Mouse (Mus musculus) forebrain, embryonic 12.5 days (tissue): ENCODE measurements around the gene Pcgf2. TPM values are rescaled to one million over a fixed set of nuclear protein-coding genes. Genes with fewer than 3 reads are reported as not detected.

Experiments
- ATAC-seq: fragments of 200-750 bp; cut with Nextera tagmentation; 2 replicates; pipeline ENCODE4 v1.8.0; 2017; ENCODE audit warnings: moderate TSS enrichment; ENCODE audit not compliant: low FRiP score
- H3K27ac ChIP-seq: fragments of 300-500 bp; sonication (generic); 2 replicates; pipeline ENCODE4 v1.5.1; 2016; ENCODE audit warnings: mild to moderate bottlenecking
- H3K27me3 ChIP-seq: fragments of 300-500 bp; sonication (generic); 2 replicates; pipeline ENCODE4 v1.6.1; 2016; ENCODE audit warnings: mild to moderate bottlenecking
- H3K36me3 ChIP-seq: fragments of 300-500 bp; sonication (generic); replicated peaks from 2 replicates; pipeline ENCODE4 v1.6.1; 2016; ENCODE audit warnings: mild to moderate bottlenecking
- H3K4me1 ChIP-seq: fragments of 300-500 bp; sonication (generic); 2 replicates; pipeline ENCODE4 v1.6.1; 2016
- H3K4me2 ChIP-seq: fragments of 300-500 bp; sonication (generic); 2 replicates; pipeline ENCODE4 v1.6.1; 2016; ENCODE audit warnings: mild to moderate bottlenecking, moderate library complexity
- H3K4me3 ChIP-seq: fragments of 300-500 bp; sonication (generic); replicated peaks from 2 replicates; pipeline ENCODE4 v1.5.1; 2016; ENCODE audit warnings: mild to moderate bottlenecking
- H3K9ac ChIP-seq: fragments of 300-500 bp; sonication (generic); 2 replicates; pipeline ENCODE4 v1.6.1; 2016; ENCODE audit warnings: mild to moderate bottlenecking
- H3K9me3 ChIP-seq: fragments of 300-500 bp; sonication (generic); 2 replicates; pipeline ENCODE4 v1.6.1; 2016
- WGBS: fragments of 180-500 bp; shearing (Covaris S2); methylation state at CpG from one replicate; pipeline ENCODE4 v1.1.7; 2016; 5-methylcytosine and 5-hydroxymethylcytosine counted together
- polyA plus RNA-seq: library from polyadenylated mRNA; unstranded; fragments of >200 nt; fragmentation: Nextera tagmentation; extraction: Ambion mirVana; gene quantifications from 2 replicates; pipeline ENCODE4 v1.2.1, GENCODE M21; 2016

Gene Pcgf2
- polyA plus RNA-seq, 1 experiment from 2014 or later, result 24.2 TPM

DNA sequence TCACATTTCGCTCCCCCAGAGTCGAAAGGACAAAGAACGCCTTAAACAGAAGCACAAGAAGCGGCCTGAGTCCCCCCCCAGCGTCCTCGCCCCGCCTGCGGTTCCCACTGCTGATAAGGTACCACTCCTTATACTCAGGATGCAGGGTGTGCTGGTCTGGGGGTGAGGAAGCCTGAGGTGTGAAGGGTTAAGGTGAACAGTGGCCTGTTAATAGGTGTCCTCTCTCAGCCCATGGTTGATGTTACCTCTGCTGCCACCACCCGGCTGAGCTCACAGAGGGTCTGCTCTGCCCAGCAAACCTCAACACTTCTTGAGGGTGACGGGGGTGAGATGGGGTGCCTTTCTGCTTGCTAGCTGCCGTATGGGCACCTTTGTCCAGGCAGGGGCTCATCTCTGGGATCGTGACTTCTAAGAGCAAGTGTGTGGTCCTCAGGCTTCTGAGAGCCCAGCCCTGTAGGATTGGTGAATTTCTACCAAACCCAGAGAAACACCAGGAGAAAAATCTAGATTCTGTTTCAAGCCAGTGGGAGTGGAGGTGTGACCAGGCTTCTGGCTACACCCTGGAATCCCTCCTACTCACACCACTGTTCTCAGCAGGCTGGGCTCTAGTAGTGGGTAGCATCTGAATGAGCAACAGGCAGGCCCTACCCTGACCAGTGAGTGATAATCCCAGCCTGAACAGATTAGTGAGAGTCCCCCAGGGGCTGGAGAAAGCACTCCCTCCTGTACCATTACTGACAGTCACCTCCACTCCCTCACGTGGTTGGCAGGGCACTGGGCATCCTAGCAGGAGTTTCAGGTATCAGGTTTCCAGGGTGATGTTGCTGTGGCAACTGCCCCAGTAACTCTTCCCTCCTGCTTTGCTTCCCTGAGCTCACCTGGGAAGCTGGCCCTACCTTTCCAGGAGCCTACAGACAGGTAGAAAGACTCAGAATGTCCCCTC lies 29.8 kb downstream of the Pcgf2 start:
- no peaks in the 10 kb centered on the region for H3K9me3 ChIP-seq
- no peak overlapping the region for H3K4me2 ChIP-seq
- 60% methylated on average over 13 of the region's 13 CpGs for whole genome bisulfite sequencing
- H3K27me3 ChIP-seq, result no peaks in the 10 kb centered on the region
- peak overlapping the region; percentile 65 for H3K27ac ChIP-seq
- peaks cover 26% of the 10 kb centered on the region for H3K4me1 ChIP-seq
- peak overlapping the region; percentile 22; the same call in 1 of the 2 replicates for H3K9ac ChIP-seq
- ATAC-seq, result no peak
- H3K36me3 ChIP-seq, result peaks cover 95% of the 10 kb centered on the region
- H3K4me3 ChIP-seq, result no peak overlapping the region

DNA sequence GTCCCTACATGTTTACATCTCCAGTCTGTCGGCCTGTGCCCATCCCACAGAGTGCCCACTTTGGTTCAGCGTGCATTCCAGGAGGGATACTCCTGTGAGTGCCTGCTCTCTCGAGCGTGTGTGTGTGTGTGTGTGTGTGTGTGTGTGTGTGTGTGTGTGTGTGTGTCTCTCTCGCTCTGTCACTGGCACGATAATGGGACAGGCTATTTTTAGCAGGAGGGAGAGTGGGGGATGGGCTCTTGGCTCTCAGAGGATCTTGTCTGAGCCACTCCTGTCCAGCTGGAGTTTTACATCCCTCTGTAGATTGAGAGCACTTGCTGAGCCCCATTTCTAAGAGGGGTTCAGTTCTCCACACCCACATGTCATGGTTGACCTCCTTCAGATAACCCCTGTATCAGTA lies 30.5 kb downstream of the Pcgf2 start:
- no peak overlapping the region for H3K4me2 ChIP-seq
- peaks cover 31% of the 10 kb centered on the region for H3K4me1 ChIP-seq
- peak overlapping the region; percentile 65; the same call in 1 of the 2 replicates for H3K27ac ChIP-seq
- 29% methylated on average over 5 of the region's 6 CpGs for WGBS
- peaks cover 91% of the 10 kb centered on the region for H3K36me3 ChIP-seq
- no peaks in the 10 kb centered on the region for H3K27me3 ChIP-seq
- ATAC-seq, result peak; percentile 33; the same call in 1 of the 2 replicates
- peak overlapping the region; percentile 22; the same call in 1 of the 2 replicates for H3K9ac ChIP-seq
- H3K4me3 ChIP-seq, result no peak overlapping the region
- H3K9me3 ChIP-seq, result no peaks in the 10 kb centered on the region

DNA sequence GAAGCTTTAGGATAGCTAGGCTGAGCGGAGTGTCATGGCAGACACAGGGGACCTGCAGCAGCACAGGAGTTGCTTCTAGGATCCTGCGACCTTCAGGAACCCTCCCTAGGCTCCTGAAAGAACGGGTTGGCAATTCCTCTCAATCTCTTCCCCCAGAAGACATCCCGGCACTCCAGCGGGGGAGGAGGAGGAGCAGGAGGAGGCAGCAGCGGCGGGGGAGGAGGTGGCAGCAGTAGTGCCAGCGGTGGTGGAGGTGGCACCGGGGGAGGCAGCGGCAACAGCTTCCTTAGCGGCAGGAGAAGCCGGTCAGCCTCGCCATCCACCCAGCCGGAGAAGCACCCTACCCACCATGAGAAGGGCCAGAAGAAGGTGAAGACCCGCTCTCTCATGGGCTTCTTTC lies 31.0 kb downstream of the Pcgf2 start:
- Histone ChIP-seq H3K27me3 (no peaks in the 10 kb centered on the region), H3K4me2 (no peak overlapping the region), H3K27ac (peak overlapping the region; percentile 65), H3K4me1 (peaks cover 36% of the 10 kb centered on the region), H3K4me3 (no peak overlapping the region), H3K36me3 (peaks cover 86% of the 10 kb centered on the region), H3K9me3 (no peaks in the 10 kb centered on the region), H3K9ac (peak overlapping the region; percentile 33; the same call in 1 of the 2 replicates)
- 53% methylated on average over 15 of the region's 15 CpGs for WGBS
- no peak for ATAC-seq

DNA sequence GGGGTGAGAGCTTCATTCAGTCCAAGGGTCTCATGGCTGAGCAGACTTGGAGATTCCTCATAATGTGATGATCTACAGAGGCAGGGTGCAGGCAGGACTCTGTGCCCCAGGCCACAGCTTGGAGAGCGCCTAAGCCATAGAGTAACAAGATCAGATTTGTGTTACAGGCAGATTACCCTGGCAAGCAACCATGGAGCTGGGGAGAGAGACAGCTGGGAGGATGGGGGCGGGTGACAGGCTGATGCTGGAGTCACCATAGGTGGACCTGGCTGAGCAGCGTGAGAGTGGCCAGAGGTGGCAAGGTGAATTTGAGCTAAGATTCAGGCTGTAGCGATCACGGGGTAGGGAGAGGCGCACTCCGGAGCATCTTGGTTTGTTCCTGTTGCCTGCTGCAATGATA lies 32.1 kb downstream of the Pcgf2 start:
- ATAC-seq, result no peak
- H3K36me3 ChIP-seq, result peaks cover 75% of the 10 kb centered on the region
- no peaks in the 10 kb centered on the region for H3K27me3 ChIP-seq
- H3K4me1 ChIP-seq, result peaks cover 40% of the 10 kb centered on the region
- H3K9ac ChIP-seq, result no peak overlapping the region
- no peak overlapping the region for H3K4me3 ChIP-seq
- no peaks in the 10 kb centered on the region for H3K9me3 ChIP-seq
- H3K4me2 ChIP-seq, result no peak overlapping the region
- 91% methylated on average over 7 of the region's 7 CpGs for WGBS
- H3K27ac ChIP-seq, result no peak overlapping the region

DNA sequence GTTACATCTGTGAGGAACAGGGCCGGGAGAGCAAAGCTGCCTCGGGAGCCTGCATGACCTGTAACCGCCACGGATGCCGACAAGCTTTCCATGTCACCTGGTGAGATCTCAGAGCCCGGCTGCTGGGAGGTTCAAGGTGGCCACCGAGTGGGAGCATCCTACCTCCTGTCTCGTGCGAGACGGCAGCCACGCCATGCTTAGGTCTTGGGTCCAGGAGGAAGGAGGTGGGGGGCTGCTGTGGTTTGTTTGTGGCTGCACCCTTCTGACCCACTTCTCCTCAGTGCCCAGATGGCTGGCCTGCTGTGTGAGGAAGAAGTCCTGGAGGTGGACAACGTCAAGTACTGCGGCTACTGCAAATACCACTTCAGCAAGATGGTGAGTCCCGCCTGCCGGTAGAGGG lies 33.5 kb downstream of the Pcgf2 start:
- Histone ChIP-seq H3K27ac (no peak overlapping the region), H3K27me3 (peaks cover 9% of the 10 kb centered on the region), H3K36me3 (peaks cover 62% of the 10 kb centered on the region), H3K4me1 (peaks cover 50% of the 10 kb centered on the region), H3K4me3 (no peak overlapping the region), H3K9ac (no peak overlapping the region), H3K9me3 (no peaks in the 10 kb centered on the region), H3K4me2 (no peak overlapping the region)
- ATAC-seq, result no peak
- 92% methylated on average over 15 of the region's 15 CpGs for WGBS

DNA sequence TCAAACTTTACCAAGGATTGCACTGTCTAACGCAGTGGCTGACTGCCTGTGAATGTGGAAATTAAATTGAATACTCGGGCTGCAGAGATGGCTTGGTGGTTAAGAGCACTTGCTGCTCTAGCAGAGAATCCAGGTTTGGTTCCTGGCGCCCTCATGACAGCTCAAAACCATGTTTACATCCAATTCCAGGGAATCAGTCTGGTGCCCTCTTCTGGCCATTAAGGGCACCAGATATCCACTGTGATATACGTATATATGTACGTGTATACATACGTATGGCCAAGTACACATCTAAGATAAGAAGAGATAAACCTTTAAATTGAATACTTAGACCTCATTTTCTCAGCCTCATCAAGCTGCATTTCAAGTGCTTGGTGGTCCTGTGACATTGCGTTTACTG lies 34.1 kb downstream of the Pcgf2 start:
- peaks cover 15% of the 10 kb centered on the region for H3K27me3 ChIP-seq
- peaks cover 56% of the 10 kb centered on the region for H3K4me1 ChIP-seq
- no peak overlapping the region for H3K4me3 ChIP-seq
- no peak for ATAC-seq
- H3K36me3 ChIP-seq, result peaks cover 56% of the 10 kb centered on the region
- H3K9me3 ChIP-seq, result no peaks in the 10 kb centered on the region
- no peak overlapping the region for H3K9ac ChIP-seq
- H3K27ac ChIP-seq, result no peak overlapping the region
- 90% methylated on average over 7 of the region's 7 CpGs for WGBS
- no peak overlapping the region for H3K4me2 ChIP-seq

DNA sequence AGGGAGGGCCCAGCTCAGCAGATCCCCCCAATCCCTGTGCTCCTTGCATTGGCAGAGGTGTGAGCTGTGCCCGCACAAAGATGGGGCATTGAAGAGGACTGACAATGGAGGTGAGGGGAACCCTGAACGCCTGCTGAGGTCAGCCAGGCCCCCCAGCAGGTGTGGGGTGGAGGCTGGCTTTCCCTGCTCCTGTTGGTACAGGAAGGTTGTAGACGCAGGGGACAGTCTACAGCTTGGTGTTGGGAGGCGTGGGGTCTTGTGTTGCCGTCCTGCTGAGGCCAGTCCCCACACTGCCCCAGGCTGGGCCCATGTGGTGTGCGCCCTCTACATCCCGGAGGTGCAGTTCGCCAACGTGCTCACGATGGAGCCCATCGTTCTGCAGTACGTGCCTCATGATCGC lies 34.9 kb downstream of the Pcgf2 start:
- H3K4me3 ChIP-seq, result peak overlapping the region; percentile 95; the same call in 1 of the 2 replicates
- H3K27me3 ChIP-seq, result peaks cover 23% of the 10 kb centered on the region
- no peaks in the 10 kb centered on the region for H3K9me3 ChIP-seq
- 90% methylated on average over 13 of the region's 13 CpGs for WGBS
- no peak overlapping the region for H3K27ac ChIP-seq
- ATAC-seq, result no peak
- peaks cover 63% of the 10 kb centered on the region for H3K4me1 ChIP-seq
- H3K4me2 ChIP-seq, result 0 out of 2 replicates have a peak overlapping the region, but pooled peaks have one; percentile 89
- no peak overlapping the region for H3K9ac ChIP-seq
- peaks cover 48% of the 10 kb centered on the region for H3K36me3 ChIP-seq

- no peaks in the 10 kb centered on the region for H3K9me3 ChIP-seq
- peaks cover 59% of the 10 kb centered on the region for H3K4me1 ChIP-seq
- WGBS, result 28% methylated on average over 6 of the region's 6 CpGs
- H3K9ac ChIP-seq, result peak overlapping the region; percentile 94; the same call in 1 of the 2 replicates
- peak overlapping the region; percentile 95 for H3K4me3 ChIP-seq
- H3K4me2 ChIP-seq, result peak overlapping the region; percentile 89
- no peak for ATAC-seq
- peak overlapping the region; percentile 90; the same call in 1 of the 2 replicates for H3K27ac ChIP-seq
- peaks cover 23% of the 10 kb centered on the region for H3K27me3 ChIP-seq
- peaks cover 42% of the 10 kb centered on the region for H3K36me3 ChIP-seq
These were observed 35.5 kb downstream of the Pcgf2 start for GRCm38 (mm10) chr11:97664771-97665240.

DNA sequence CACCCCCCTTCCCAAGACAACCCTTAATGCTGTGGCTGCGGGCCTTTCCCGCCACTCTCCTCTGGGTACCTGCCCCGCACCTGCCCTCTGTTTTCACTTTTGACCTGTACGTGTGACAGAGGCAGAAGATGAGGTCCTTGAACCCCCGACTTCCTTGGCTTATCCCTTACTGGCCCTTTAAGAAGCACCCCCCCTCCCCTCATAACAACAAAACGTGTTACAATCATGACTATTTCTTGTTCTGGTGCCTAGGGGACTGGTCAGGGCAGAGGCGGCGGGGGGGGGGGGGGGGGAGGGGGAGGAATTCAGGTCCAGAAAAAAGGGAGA lies 36.0 kb downstream of the Pcgf2 start:
- peak overlapping the region; percentile 90 for H3K27ac ChIP-seq
- no peaks in the 10 kb centered on the region for H3K9me3 ChIP-seq
- H3K4me2 ChIP-seq, result peak overlapping the region; percentile 89
- H3K36me3 ChIP-seq, result peaks cover 37% of the 10 kb centered on the region
- peaks cover 23% of the 10 kb centered on the region for H3K27me3 ChIP-seq
- H3K9ac ChIP-seq, result peak overlapping the region; percentile 94
- no peak for ATAC-seq
- WGBS, result under 1% methylated on average over 6 of the region's 8 CpGs
- H3K4me3 ChIP-seq, result peak overlapping the region; percentile 95
- H3K4me1 ChIP-seq, result peaks cover 59% of the 10 kb centered on the region

- peak; percentile 53 for ATAC-seq
- peak overlapping the region; percentile 95 for H3K4me3 ChIP-seq
- H3K36me3 ChIP-seq, result peaks cover 33% of the 10 kb centered on the region
- H3K4me1 ChIP-seq, result peaks cover 57% of the 10 kb centered on the region
- H3K27me3 ChIP-seq, result peaks cover 27% of the 10 kb centered on the region
- WGBS, result under 1% methylated on average over 47 of the region's 57 CpGs
- H3K9me3 ChIP-seq, result no peaks in the 10 kb centered on the region
- peak overlapping the region; percentile 94 for H3K9ac ChIP-seq
- peak overlapping the region; percentile 89 for H3K4me2 ChIP-seq
- H3K27ac ChIP-seq, result peak overlapping the region; percentile 90
These were observed 36.6 kb downstream of the Pcgf2 start for GRCm38 (mm10) chr11:97663528-97664338.

DNA sequence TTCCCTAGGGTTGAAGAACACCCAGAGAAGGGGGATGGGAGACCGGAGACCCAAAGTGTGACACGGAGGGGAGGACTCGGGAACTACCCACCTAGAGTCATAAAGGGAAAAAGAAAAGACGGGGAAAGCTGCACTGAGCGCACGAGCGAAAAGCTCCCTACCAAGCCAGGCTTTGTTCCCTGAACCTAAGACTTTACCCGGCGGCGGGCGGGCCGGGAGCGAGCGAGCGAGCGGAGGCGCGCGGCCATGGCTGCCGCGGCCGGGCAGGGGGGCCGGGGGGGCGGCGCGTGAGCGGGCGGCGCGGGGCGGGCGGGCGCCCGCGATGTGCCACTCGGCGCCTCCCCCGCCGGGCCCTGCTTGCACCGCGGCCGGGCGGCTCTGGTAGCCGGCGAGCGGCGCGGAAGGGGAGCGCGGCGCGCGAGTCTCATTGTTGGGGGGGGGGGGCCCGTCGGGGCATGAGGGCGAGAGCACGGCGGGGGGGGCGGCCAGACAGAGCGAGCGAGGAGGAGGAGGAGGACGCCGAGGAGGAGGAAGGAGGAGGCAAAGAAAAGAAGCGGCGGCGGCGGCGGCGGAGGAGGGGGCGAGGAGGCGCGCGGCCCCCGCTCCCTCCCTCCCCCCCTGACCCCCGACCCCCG lies 37.3 kb downstream of the Pcgf2 start, which contains the start of gene Mllt6:
Gene Mllt6 (plus strand): TSS at position 522 of the 635 bp plus-strand sequence.
- Histone ChIP-seq H3K4me3 (peak within 1 kb of the TSS; percentile 95), H3K4me1 (peaks cover 52% of the 10 kb centered on the region), H3K9me3 (no peaks in the 10 kb centered on the region), H3K27me3 (peaks cover 29% of the 10 kb centered on the region), H3K9ac (peak within 1 kb of the TSS; percentile 94), H3K36me3 (peaks cover 27% of the 10 kb centered on the region), H3K4me2 (peak within 1 kb of the TSS; percentile 89), H3K27ac (peak within 1 kb of the TSS; percentile 90)
- under 1% methylated on average over 39 of the region's 76 CpGs for WGBS
- ATAC-seq, result peak; percentile 66
